Mouse (Mus musculus) liver, adult 2 months (tissue): ENCODE results near the gene Bbox1.

Experiments
- CTCF ChIP-seq: fragments of 200-500 bp; IDR thresholded peaks from 2 replicates; pipeline ENCODE4 v1.5.1; 2011; ENCODE audit warnings: low read depth, low read length, control low read depth
- POLR2A ChIP-seq: fragments of 200-500 bp; IDR thresholded peaks from 2 replicates; pipeline ENCODE4 v1.6.1; 2011; ENCODE audit warnings: low read length, control low read depth; ENCODE audit not compliant: insufficient read depth; ENCODE audit errors: extremely low read depth

GRCm38 (mm10) chr2:110225969-110226368 lies 88.4 kb downstream of the Bbox1 start:
- no peak for TF ChIP-seq POLR2A
- TF ChIP-seq CTCF: no peak
